Mouse (Mus musculus) spleen, adult 2 months (tissue): ENCODE data around the gene Ulk2. TPM values are rescaled to one million over a fixed set of nuclear protein-coding genes. Genes with fewer than 3 reads are reported as not detected.
A peak's percentile ranks its signal among the peaks of the same experiment; 100 is the strongest.

Experiments
- DNase-seq, 2 experiments: peaks; one replicate each; pipeline versions ENCODE4 v3.0.0 to v3.0.0-alpha.2; 2012 to 2021; ENCODE audit warnings: low spot score in 2 of 2, low read depth in 1 of 2
- H3K27ac ChIP-seq: fragments of 200-500 bp; 2 replicates; pipeline ENCODE4 v1.5.1; 2012; ENCODE audit warnings: low read length, inconsistent platforms; ENCODE audit not compliant: insufficient read depth
- H3K27me3 ChIP-seq: fragments of 200-500 bp; 2 replicates; pipeline ENCODE4 v1.6.1; 2012; ENCODE audit warnings: mild to moderate bottlenecking, moderate library complexity, low read length, inconsistent platforms; ENCODE audit not compliant: control insufficient read depth, insufficient read depth
- H3K36me3 ChIP-seq: fragments of 200-500 bp; 2 replicates; pipeline ENCODE4 v1.6.1; 2012; ENCODE audit warnings: mild to moderate bottlenecking, low read length, inconsistent platforms; ENCODE audit not compliant: control insufficient read depth, insufficient read depth
- H3K4me1 ChIP-seq: fragments of 200-500 bp; 2 replicates; pipeline ENCODE4 v1.6.1; 2011; ENCODE audit warnings: inconsistent platforms; ENCODE audit not compliant: control insufficient read depth, insufficient read depth, insufficient read length
- H3K4me3 ChIP-seq: fragments of 200-500 bp; 2 replicates; pipeline ENCODE4 v1.5.1; 2011; ENCODE audit warnings: mild to moderate bottlenecking, inconsistent platforms; ENCODE audit not compliant: insufficient read depth, insufficient read length; ENCODE audit errors: extremely low read depth
- CTCF ChIP-seq: fragments of 200-500 bp; IDR thresholded peaks from 2 replicates; pipeline ENCODE4 v1.5.1; 2011; ENCODE audit warnings: mild to moderate bottlenecking, inconsistent platforms; ENCODE audit not compliant: insufficient read depth, insufficient read length, insufficient replicate concordance; ENCODE audit errors: extremely low read depth
- POLR2A ChIP-seq: fragments of 200-500 bp; IDR thresholded peaks from 2 replicates; pipeline ENCODE4 v1.6.1; 2011; ENCODE audit warnings: low read depth, low read length, inconsistent platforms
- WGBS: fragments of 180-500 bp; shearing (Covaris S2); methylation state at CpG from one replicate; pipeline ENCODE4 v1.1.7; 2018; 5-methylcytosine and 5-hydroxymethylcytosine counted together
- polyA plus RNA-seq: library from polyadenylated mRNA; depleted of rRNA; stranded (reverse); fragments of >200 nt; gene quantifications from 2 replicates; pipeline ENCODE4 v1.2.3, GENCODE M21; 2012; rRNA removed

Ulk2 gene
- 36.1 and 37.8 TPM in 2 replicates for polyA plus RNA-seq

GRCm38 (mm10) chr11:61854988-61855411 lies at the start of gene Ulk2:
Ulk2 (minus strand) TSS chr11:61855073.
- WGBS = under 1% methylated on average over 58 of the region's 58 CpGs

GRCm38 (mm10) chr11:61882183-61882582 lies 27.3 kb upstream of the Ulk2 start:
- WGBS = 80% methylated on average over 5 of the region's 5 CpGs
- Histone ChIP-seq H3K36me3 (peaks cover 27% of the 10 kb centered on the region), H3K4me3 (no peak overlapping the region), H3K4me1 (no peaks in the 10 kb centered on the region), H3K27ac (no peak overlapping the region), H3K27me3 (no peaks in the 10 kb centered on the region)
- TF ChIP-seq POLR2A (no peak), CTCF (no peak)
- DNase-seq = no peak

More at GRCm38 (mm10) chr11:61854988-61855411, at the start of gene Ulk2:
- Histone ChIP-seq H3K4me3 (peak within 1 kb of the TSS; percentile 96), H3K27me3 (no peaks in the 10 kb centered on the region), H3K36me3 (no peaks in the 10 kb centered on the region), H3K4me1 (no peaks in the 10 kb centered on the region; the same call in 1 of the 2 replicates), H3K27ac (peak within 1 kb of the TSS; percentile 92)
- TF ChIP-seq POLR2A = peak; percentile 100
- no peak for TF ChIP-seq CTCF
- peak; percentile 77 to 78 for DNase-seq

GRCm38 (mm10) chr11:61879921-61880320 lies 25.0 kb upstream of the Ulk2 start:
- H3K27ac ChIP-seq = no peak overlapping the region
- H3K36me3 ChIP-seq = peaks cover 31% of the 10 kb centered on the region
- H3K27me3 ChIP-seq = no peaks in the 10 kb centered on the region
- TF ChIP-seq CTCF (no peak), POLR2A (no peak)
- no peak for DNase-seq
- H3K4me3 ChIP-seq = no peak overlapping the region
- no peaks in the 10 kb centered on the region for H3K4me1 ChIP-seq

GRCm38 (mm10) chr11:61871881-61872280 lies 17.0 kb upstream of the Ulk2 start:
- Histone ChIP-seq H3K4me3 (no peak overlapping the region), H3K27ac (no peak overlapping the region), H3K4me1 (no peaks in the 10 kb centered on the region), H3K36me3 (peaks cover 31% of the 10 kb centered on the region), H3K27me3 (no peaks in the 10 kb centered on the region)
- TF ChIP-seq POLR2A (no peak), CTCF (no peak)
- WGBS = 99% methylated on average over 5 of the region's 5 CpGs
- DNase-seq = no peak

- H3K36me3 ChIP-seq = peaks cover 8% of the 10 kb centered on the region
- H3K4me1 ChIP-seq = no peaks in the 10 kb centered on the region
- no peak overlapping the region for H3K4me3 ChIP-seq
- H3K27me3 ChIP-seq = no peaks in the 10 kb centered on the region
- H3K27ac ChIP-seq = no peak overlapping the region
- DNase-seq = no peak
- TF ChIP-seq POLR2A (no peak), CTCF (no peak)
These were observed 12.0 kb upstream of the Ulk2 start for GRCm38 (mm10) chr11:61866856-61867255.

- no peak overlapping the region for H3K4me3 ChIP-seq
- DNase-seq = no peak
These were observed 7.1 kb upstream of the Ulk2 start for GRCm38 (mm10) chr11:61861781-61862547.

GRCm38 (mm10) chr11:61859316-61859715 lies 4.4 kb upstream of the Ulk2 start:
- H3K36me3 ChIP-seq = no peaks in the 10 kb centered on the region
- DNase-seq = no peak
- no peaks in the 10 kb centered on the region for H3K4me1 ChIP-seq
- H3K4me3 ChIP-seq = no peak overlapping the region
- no peak overlapping the region for H3K27ac ChIP-seq
- H3K27me3 ChIP-seq = no peaks in the 10 kb centered on the region
- WGBS = 87% methylated on average over 1 of the region's 1 CpGs
- no peak for TF ChIP-seq CTCF
- no peak for TF ChIP-seq POLR2A

More at GRCm38 (mm10) chr11:61861781-61862547, 7.1 kb upstream of the Ulk2 start:
- peak overlapping the region; percentile 5; the same call in 1 of the 2 replicates for H3K27ac ChIP-seq
- no peaks in the 10 kb centered on the region for H3K36me3 ChIP-seq
- 49% methylated on average over 6 of the region's 6 CpGs for WGBS
- H3K4me1 ChIP-seq = no peaks in the 10 kb centered on the region
- TF ChIP-seq CTCF (no peak), POLR2A (no peak)
- H3K27me3 ChIP-seq = no peaks in the 10 kb centered on the region
